Mouse (Mus musculus): ENCODE results near the gene Sort1.

Gene Sort1

DNA sequence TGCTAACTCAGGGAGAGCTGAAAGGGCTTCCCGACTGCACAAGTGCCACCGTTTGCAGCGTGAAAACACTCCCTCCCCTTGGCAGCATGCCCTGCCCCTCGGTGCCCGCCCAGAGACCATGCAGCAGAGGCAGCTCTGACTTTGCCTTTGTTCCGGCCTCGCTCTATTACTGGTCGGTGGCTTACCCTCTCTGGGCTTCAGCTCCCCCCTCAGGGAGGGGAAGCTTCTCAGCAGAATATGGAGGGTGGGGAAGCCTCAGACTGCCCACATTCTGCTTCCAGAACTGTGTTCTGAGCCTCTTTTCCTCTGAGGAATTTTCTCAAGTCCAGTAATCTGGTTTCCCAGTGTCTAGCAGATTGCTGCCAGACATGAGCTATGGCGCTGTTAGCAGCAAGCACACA lies 44.6 kb downstream of the Sort1 start:
- peak; percentile 21 for DNase-seq

DNA sequence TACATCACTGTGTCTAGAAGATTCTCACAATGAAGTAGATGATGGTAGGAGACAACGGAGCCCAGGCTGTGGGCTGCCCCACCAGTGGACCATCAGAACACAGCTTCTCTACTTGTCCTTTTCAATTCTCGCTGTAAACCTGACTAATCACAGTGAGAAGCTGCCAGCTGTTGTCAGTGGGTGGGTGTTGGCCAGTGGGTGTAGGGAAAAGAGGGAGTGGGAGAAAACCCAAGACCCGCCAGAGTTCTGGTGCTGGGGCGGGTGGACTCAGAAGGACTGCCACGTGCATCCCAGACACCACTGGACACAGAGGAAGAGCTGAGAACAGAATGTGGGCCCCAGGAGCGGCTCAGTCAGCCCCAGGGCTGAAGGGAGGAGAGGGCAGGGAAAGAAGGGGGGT lies 46.9 kb downstream of the Sort1 start:
- DNase-seq = no peak

DNA sequence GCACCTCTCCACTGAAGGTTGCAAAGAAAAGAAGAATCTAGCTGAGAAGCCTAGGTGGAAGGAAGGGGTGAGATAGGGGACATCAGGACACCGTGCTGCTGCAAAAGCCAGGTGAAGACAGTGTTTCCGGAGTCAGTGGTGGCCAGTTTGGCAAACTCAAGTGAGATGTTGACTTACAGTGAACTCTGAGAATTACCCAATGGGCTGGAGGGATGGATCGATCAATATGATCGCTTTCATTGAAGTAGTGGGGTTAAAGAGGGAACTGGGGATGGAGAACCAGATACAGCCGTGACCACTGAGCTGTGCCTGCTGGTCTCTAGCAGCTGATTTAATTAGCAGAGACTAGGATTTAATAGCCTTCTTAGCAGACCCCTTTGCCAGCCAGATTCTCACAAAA lies 53.0 kb downstream of the Sort1 start:
- no peak for DNase-seq

- DNase-seq = no peak
These were observed 57.2 kb downstream of the Sort1 start for GRCm38 (mm10) chr3:108341040-108341439.

- no peak for DNase-seq
These were observed 58.3 kb downstream of the Sort1 start for GRCm38 (mm10) chr3:108342185-108342584.

- DNase-seq = no peak
These were observed 62.0 kb downstream of the Sort1 start for GRCm38 (mm10) chr3:108345855-108346254.

GRCm38 (mm10) chr3:108348376-108348775 lies 64.5 kb downstream of the Sort1 start:
- DNase-seq = no peak

DNA sequence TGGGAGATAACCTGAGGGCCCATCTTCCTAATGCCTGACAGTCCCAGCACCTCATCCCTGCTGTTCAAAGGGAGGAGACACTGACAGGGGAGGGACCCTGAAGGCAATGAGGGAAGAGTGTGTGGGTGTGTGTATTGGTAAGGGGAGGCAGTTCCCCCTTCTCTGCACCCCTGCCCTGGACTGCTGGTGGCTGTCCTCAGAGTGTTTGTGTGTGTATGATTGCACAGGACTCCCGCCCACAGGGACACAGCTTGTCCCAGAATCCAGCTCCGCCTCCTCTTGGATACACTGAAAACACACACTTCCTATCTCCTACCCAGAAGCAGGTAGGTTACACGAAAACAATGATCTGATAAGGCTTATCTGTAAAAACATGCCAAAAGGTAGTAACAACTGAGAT lies 71.4 kb downstream of the Sort1 start:
- DNase-seq = no peak

- DNase-seq = no peak
These were observed 73.2 kb downstream of the Sort1 start for GRCm38 (mm10) chr3:108357051-108357450.

DNA sequence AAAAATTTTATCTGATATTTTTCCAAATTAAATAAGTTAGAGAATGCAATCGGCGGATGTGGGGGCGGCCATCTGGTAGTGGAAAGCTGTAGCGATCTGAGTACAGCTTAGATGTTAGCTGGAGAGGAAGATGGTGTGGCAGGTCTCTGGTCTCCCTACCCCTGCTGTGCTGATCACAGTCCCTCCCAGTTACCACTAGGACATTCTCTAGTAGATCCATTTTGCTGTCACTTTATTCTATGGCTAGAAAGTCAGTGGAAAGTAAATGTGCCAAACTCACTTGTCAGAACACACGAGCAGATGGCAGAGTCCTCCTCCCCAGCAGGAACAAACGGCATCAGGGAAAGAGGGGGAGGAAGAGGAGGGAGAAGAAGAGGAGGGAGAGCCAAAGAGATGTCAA lies 74.6 kb downstream of the Sort1 start:
- peak; percentile 24 for DNase-seq

GRCm38 (mm10) chr3:108360894-108361293 lies 77.0 kb downstream of the Sort1 start:
- DNase-seq = no peak

- no peak for DNase-seq
These were observed 79.7 kb downstream of the Sort1 start for GRCm38 (mm10) chr3:108363626-108364025.

- no peak for DNase-seq
These were observed 80.6 kb downstream of the Sort1 start, which contains the start of gene Mybphl for GRCm38 (mm10) chr3:108364270-108364995. Mybphl (plus strand) TSS chr3:108364911.

DNA sequence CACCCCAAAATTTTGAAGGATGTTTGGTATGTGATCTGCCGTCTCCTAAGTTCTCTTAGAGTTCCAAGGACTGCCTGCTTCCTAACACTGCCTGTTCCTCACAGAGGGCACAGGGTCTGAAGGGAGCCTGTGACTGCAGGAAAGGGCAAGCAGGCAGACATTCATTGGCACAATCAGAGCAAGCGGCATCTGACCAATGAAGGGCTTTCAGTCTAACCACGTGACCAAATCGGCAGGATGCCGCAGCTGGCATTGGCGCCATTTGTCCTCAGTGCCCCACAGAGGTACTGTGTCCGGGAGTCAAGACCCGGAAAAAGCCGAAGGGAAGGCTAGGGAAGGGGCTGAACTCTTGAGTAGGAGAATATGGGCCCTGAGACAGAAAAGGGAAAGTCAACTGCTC lies 83.3 kb downstream of the Sort1 start:
- no peak for DNase-seq

DNA sequence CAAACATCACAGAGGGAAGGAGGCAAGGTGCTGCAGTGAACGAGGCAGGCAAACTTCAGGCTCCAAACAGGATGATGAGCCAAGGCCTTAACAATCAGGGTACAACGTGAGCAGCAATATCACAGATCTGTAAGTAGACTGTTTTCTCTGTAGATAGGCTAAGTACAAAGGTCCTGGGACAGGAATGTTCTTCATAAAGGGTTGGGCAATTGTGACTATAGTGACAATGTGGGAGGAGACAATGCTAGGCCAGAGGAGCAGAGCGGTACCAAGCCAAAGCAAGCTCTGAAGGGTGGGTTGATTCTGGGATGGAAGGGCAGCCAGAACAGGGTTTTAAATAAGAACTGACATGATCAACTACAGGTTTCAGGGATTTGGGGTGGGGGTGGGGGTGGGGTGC lies 83.9 kb downstream of the Sort1 start:
- no peak for DNase-seq

GRCm38 (mm10) chr3:108368721-108369120 lies 84.8 kb downstream of the Sort1 start:
- no peak for DNase-seq

- DNase-seq = no peak
These were observed 88.4 kb downstream of the Sort1 start for GRCm38 (mm10) chr3:108372274-108372673.

DNA sequence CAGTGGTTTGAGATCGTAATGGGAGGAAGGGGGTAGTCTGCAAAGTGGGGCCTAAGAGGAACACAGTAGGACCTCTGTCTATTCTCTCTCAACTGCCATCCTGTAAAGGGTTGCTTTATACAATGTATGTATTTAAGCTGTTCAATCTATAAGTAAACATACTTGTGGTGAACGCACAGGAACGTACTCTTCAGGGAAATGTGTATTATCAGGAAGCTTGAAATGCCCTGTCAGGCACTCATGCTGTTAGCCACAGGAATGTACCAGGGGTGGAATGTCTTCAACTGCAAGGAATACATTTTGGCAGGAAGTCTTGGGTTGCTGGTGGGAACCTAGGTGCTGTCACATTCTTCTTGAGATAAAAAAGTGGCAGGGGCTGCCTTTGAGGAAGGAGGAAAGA lies 88.8 kb downstream of the Sort1 start:
- DNase-seq = no peak

GRCm38 (mm10) chr3:108378875-108379663 lies 95.2 kb downstream of the Sort1 start:
- no peak for DNase-seq

- no peak for DNase-seq
These were observed 96.8 kb downstream of the Sort1 start for GRCm38 (mm10) chr3:108380695-108381094.

- DNase-seq = no peak
These were observed 98.3 kb downstream of the Sort1 start for GRCm38 (mm10) chr3:108381945-108382875.

- DNase-seq = peak; percentile 80
These were observed 99.8 kb downstream of the Sort1 start, which contains the start of gene Psrc1 for GRCm38 (mm10) chr3:108383485-108384354. Psrc1 (plus strand) TSS chr3:108383839.

Data from cerebellum, adult 9-10 months (tissue).